Mouse (Mus musculus) embryonic facial prominence, embryonic 13.5 days (tissue): ENCODE results near the gene Cfd. TPM values are rescaled to one million over a fixed set of nuclear protein-coding genes. Genes with fewer than 3 reads are reported as not detected.

ENCODE experiments used
- ATAC-seq: fragments of 200-750 bp; cut with Nextera tagmentation; 2 replicates; pipeline ENCODE4 v1.8.0; 2017; ENCODE audit warnings: low read depth; ENCODE audit not compliant: insufficient number of reproducible peaks, insufficient read depth, low FRiP score, low TSS enrichment
- H3K27ac ChIP-seq: fragments of 300-500 bp; sonication (generic); 2 replicates; pipeline ENCODE4 v1.5.1; 2015; ENCODE audit warnings: moderate library complexity, mild to moderate bottlenecking, inconsistent platforms
- H3K27me3 ChIP-seq: fragments of 300-500 bp; sonication (generic); 2 replicates; pipeline ENCODE4 v1.6.1; 2015; ENCODE audit warnings: mild to moderate bottlenecking, inconsistent platforms
- H3K36me3 ChIP-seq: fragments of 300-500 bp; sonication (generic); 2 replicates; pipeline ENCODE4 v1.6.1; 2015; ENCODE audit warnings: mild to moderate bottlenecking, inconsistent platforms
- H3K4me1 ChIP-seq: fragments of 300-500 bp; sonication (generic); 2 replicates; pipeline ENCODE4 v1.6.1; 2015; ENCODE audit warnings: inconsistent platforms
- H3K4me2 ChIP-seq: fragments of 300-500 bp; sonication (generic); 2 replicates; pipeline ENCODE4 v1.6.1; 2015; ENCODE audit warnings: moderate library complexity, mild to moderate bottlenecking, inconsistent platforms
- H3K4me3 ChIP-seq: fragments of 300-500 bp; sonication (generic); 2 replicates; pipeline ENCODE4 v1.5.1; 2015; ENCODE audit warnings: mild to moderate bottlenecking, inconsistent platforms
- H3K9ac ChIP-seq: fragments of 300-500 bp; sonication (generic); 2 replicates; pipeline ENCODE4 v1.6.1; 2015; ENCODE audit warnings: mild to moderate bottlenecking, inconsistent platforms
- H3K9me3 ChIP-seq: fragments of 300-500 bp; sonication (generic); 2 replicates; pipeline ENCODE4 v1.6.1; 2016; ENCODE audit warnings: inconsistent platforms
- WGBS: fragments of 180-500 bp; shearing (Covaris S2); methylation state at CpG from one replicate; pipeline ENCODE4 v1.1.7; 2015; ENCODE audit warnings: mixed read lengths; 5-methylcytosine and 5-hydroxymethylcytosine counted together
- polyA plus RNA-seq: library from polyadenylated mRNA; unstranded; fragments of >200 nt; fragmentation: Nextera tagmentation; extraction: Ambion mirVana; gene quantifications from 2 replicates; pipeline ENCODE4 v1.2.1, GENCODE M21; 2015

The Cfd gene
- polyA plus RNA-seq, 1 experiment from 2014 or later: not detected

DNA sequence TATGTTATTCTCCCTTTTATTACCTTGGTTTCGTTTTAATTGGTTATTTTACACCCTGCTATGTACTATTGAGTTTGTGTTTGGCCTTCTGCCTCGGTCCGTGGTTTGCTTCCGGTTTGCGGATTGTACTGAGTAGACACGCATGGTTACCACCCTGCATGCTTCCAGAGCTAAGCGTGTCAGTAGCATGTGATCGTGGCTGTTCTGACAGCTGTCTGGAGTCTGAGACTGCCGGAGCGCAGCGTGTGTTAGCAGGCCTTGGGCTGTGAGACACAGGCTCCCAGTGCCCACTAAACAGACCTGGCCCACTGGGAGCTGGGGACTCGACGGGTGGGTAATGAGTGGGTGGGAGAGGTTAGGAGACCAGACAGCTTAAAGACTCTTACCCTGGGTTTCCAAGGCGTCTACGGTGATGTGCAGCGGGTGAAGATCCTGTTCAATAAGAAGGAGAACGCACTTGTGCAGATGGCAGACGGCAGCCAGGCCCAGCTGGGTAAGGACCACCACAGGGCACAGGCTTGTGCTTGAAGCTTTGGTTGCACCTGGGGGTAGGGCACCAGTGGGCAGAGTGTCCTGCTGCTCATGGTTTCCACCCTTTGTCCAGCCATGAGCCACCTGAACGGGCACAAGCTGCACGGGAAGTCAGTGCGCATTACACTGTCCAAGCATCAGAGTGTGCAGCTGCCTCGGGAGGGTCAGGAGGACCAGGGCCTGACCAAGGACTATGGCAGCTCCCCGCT lies 28.4 kb upstream of the Cfd start:
- Histone ChIP-seq H3K4me3 (no peak overlapping the region), H3K4me2 (no peak overlapping the region), H3K9me3 (no peaks in the 10 kb centered on the region), H3K4me1 (peaks cover 44% of the 10 kb centered on the region), H3K36me3 (peaks cover 96% of the 10 kb centered on the region), H3K27me3 (no peaks in the 10 kb centered on the region), H3K27ac (peak overlapping the region; percentile 12; the same call in 1 of the 2 replicates), H3K9ac (0 out of 2 replicates have a peak overlapping the region, but pooled peaks have one; percentile 40)
- no peak for ATAC-seq
- WGBS: 84% methylated on average over 23 of the region's 23 CpGs

DNA sequence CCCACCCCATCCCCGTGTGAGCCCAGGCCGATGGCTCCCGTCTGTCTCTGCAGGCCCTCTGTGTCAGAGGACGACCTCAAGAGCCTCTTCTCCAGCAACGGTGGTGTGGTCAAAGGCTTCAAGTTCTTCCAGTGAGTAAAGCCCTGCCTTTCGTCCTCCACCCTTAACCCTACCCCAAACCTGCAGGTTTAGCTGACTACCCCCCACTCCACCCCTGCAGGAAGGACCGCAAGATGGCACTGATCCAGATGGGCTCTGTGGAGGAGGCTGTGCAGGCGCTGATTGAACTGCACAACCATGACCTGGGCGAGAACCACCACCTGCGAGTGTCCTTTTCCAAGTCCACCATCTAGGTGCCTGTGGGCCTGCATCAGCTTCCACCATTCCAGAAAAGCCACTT lies 27.7 kb upstream of the Cfd start:
- no peaks in the 10 kb centered on the region for H3K9me3 ChIP-seq
- H3K4me2 ChIP-seq: no peak overlapping the region
- WGBS: 62% methylated on average over 10 of the region's 10 CpGs
- no peak overlapping the region for H3K4me3 ChIP-seq
- H3K36me3 ChIP-seq: peaks cover 91% of the 10 kb centered on the region
- H3K27ac ChIP-seq: peak overlapping the region; percentile 12; the same call in 1 of the 2 replicates
- H3K27me3 ChIP-seq: no peaks in the 10 kb centered on the region
- H3K9ac ChIP-seq: 0 out of 2 replicates have a peak overlapping the region, but pooled peaks have one; percentile 40
- ATAC-seq: no peak
- peaks cover 37% of the 10 kb centered on the region for H3K4me1 ChIP-seq

DNA sequence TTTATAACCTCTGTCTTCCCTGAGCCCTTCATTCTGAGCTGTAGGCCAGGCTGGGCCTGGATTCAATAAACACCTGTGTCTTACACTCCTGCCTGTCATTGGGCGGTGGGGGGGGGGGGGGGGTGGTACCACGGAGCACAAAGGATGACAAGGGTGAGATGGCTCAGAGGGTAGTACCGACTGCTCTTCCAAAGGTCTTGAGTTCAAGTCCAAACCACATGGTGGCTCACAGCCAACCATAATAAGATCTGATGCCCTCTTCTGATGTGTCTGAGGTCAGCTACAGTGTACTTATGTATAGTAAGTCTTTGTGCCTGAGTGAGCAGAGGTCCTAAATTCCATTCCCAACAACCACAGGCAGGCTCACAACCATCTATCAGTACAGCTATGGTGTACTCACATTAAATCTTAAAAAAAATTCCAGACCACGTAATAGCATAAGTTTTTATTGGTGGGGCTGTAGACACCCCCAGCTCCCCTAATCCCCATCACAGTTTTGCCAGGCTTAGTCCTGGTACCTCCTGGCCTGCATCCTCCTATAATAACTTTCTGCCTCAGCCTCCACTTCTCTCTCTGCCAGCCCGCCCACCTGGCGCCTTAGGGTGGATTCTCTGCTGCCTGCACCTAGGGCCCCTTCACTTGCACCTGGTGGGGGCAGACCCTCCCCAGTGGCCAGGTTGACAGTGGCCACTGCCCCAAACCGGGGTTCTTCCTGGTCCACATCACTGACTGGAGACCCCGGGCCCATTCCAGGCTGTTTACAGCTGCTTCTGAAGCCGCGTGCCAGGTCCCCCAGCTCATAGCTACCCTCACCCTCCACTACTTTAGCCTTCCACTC lies 26.1 kb upstream of the Cfd start:
- Histone ChIP-seq H3K4me2 (no peak overlapping the region), H3K9me3 (no peaks in the 10 kb centered on the region), H3K36me3 (peaks cover 87% of the 10 kb centered on the region), H3K9ac (no peak overlapping the region), H3K4me3 (no peak overlapping the region), H3K27ac (peak overlapping the region; percentile 69; the same call in 1 of the 2 replicates), H3K27me3 (no peaks in the 10 kb centered on the region), H3K4me1 (peaks cover 21% of the 10 kb centered on the region)
- ATAC-seq: no peak
- 46% methylated on average over 10 of the region's 10 CpGs for WGBS

DNA sequence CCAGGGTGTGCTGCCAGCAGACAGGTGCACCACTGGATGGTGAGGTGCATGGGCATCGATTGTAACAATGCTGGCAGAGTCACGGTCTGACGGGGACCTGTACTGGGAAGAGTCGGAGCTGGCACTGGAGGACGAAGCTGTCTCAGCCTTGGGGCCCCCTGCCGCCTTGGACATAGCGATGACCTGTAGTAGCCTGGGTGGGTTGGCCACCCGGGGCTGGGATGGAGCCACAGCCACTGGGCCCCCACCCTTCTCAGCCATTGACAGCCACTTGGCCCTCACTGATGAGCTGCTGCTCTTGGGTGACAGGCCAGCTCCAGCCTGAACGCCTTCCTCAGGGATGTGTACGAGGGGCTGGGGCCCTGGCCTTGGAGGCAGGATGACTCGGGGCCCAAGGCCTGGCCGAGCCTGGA lies 25.5 kb upstream of the Cfd start:
- peak overlapping the region; percentile 69; the same call in 1 of the 2 replicates for H3K27ac ChIP-seq
- WGBS: 68% methylated on average over 12 of the region's 12 CpGs

DNA sequence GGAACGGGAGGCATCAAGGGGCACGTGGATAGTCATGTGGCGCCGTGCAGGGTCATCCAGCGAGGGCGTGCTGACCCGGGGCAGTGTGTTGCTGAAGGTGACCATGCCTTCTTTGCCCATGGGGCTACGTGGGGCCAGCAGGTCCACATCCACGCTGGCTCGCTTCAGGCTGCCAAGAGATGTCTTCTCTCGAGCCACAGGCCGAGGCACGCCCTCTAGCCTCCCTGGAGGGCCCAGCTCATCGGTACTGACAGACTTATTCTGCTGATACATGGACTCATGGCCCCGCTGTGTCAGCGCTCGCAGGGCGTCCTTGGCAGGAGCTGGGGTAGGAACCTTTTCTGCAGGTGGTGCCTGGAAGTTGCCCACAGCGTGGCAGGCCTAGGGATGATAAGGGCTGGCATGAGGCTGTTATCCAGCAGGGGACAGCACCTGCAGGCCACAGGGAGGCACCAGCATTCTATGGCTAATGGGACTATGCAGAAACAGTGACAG lies 24.8 kb upstream of the Cfd start:
- Histone ChIP-seq H3K4me1 (peaks cover 13% of the 10 kb centered on the region), H3K27me3 (no peaks in the 10 kb centered on the region), H3K4me3 (0 out of 2 replicates have a peak overlapping the region, but pooled peaks have one; percentile 1), H3K9ac (peak overlapping the region; percentile 27; the same call in 1 of the 2 replicates), H3K4me2 (no peak overlapping the region), H3K27ac (peak overlapping the region; percentile 11; the same call in 1 of the 2 replicates), H3K9me3 (no peaks in the 10 kb centered on the region), H3K36me3 (peaks cover 84% of the 10 kb centered on the region)
- ATAC-seq: no peak
- 71% methylated on average over 19 of the region's 19 CpGs for WGBS

More for the DNA sequence above, 25.5 kb upstream of the Cfd start:
- Histone ChIP-seq H3K9me3 (no peaks in the 10 kb centered on the region), H3K36me3 (peaks cover 86% of the 10 kb centered on the region), H3K27me3 (no peaks in the 10 kb centered on the region), H3K9ac (no peak overlapping the region; the same call in 1 of the 2 replicates), H3K4me3 (0 out of 2 replicates have a peak overlapping the region, but pooled peaks have one; percentile 1), H3K4me2 (no peak overlapping the region), H3K4me1 (peaks cover 19% of the 10 kb centered on the region)
- 0 out of 2 replicates have a peak, but pooled peaks have one; percentile 11 for ATAC-seq

DNA sequence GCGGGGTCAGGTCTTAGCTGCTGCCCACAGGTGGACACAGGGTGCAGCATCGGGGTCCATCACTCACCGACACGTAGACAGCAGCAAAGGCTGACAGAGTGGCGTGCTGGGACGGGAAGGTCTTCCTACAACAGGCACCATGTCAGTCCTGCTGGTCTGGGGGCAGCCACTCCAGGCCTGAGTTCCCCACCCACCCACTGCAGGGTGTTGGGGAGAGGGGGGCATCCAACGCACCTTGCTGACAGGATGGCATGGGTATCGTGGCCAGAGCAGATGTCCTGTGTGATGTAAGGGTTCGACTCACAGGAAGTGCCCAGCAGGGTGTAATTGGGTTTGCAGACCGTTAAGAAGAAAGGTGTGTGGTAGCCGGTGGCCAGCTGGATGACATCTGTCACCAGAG lies 24.1 kb upstream of the Cfd start:
- no peak for ATAC-seq
- Histone ChIP-seq H3K9me3 (no peaks in the 10 kb centered on the region), H3K4me3 (0 out of 2 replicates have a peak overlapping the region, but pooled peaks have one; percentile 1), H3K9ac (no peak overlapping the region), H3K4me1 (peaks cover 10% of the 10 kb centered on the region; the same call in 1 of the 2 replicates), H3K36me3 (peaks cover 84% of the 10 kb centered on the region), H3K27me3 (no peaks in the 10 kb centered on the region), H3K27ac (no peak overlapping the region), H3K4me2 (no peak overlapping the region)
- 83% methylated on average over 11 of the region's 11 CpGs for WGBS

DNA sequence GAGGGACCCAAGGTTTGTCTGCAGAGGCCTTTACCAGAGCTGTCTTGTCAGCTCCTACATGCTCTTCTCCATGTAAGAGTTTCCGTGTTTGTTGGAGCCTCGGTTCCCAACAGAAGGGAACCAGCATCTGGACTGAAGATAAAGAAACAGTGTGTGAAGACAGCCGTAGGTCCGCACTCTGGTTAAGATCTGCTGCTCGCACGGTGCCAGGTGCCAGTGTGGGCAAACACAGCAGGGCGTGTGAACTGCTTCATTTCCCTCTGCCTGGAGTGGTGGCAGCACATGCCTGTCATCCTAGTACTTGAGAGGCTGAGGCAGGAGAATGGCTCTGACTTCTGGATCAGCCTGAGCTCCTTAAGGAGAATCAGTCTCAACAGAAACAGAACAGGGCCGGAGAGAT lies 18.8 kb upstream of the Cfd start:
- no peak overlapping the region for H3K4me3 ChIP-seq
- no peaks in the 10 kb centered on the region for H3K27me3 ChIP-seq
- 0 out of 2 replicates have a peak overlapping the region, but pooled peaks have one; percentile 11 for H3K9ac ChIP-seq
- H3K36me3 ChIP-seq: peaks cover 40% of the 10 kb centered on the region
- H3K4me1 ChIP-seq: peaks cover 23% of the 10 kb centered on the region
- 96% methylated on average over 8 of the region's 8 CpGs for WGBS
- H3K27ac ChIP-seq: no peak overlapping the region
- no peak for ATAC-seq
- H3K9me3 ChIP-seq: no peaks in the 10 kb centered on the region
- H3K4me2 ChIP-seq: no peak overlapping the region

DNA sequence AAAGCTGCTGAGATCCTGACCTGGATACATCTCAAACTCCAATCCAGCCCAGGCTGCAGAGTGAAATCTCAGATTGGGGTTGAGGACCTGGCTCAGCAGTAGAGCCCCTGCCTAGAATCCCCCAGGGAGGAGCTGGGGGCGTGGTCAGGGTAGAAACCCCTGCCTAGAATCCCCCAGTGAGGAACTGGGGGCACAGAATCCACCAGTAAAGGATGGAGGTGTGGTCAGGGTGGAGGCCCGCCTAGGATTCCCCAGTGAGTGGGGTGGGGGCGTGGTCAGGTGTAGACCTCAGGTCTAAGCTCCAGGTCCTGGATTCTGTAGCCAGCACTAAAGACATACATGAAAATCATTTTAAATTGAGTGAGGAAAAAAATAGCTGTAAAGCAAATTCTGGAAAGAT lies 17.8 kb upstream of the Cfd start:
- no peaks in the 10 kb centered on the region for H3K9me3 ChIP-seq
- H3K4me3 ChIP-seq: peak overlapping the region; percentile 79
- no peaks in the 10 kb centered on the region for H3K27me3 ChIP-seq
- peak overlapping the region; percentile 75 for H3K4me2 ChIP-seq
- peak overlapping the region; percentile 93 for H3K9ac ChIP-seq
- peaks cover 27% of the 10 kb centered on the region for H3K4me1 ChIP-seq
- peaks cover 33% of the 10 kb centered on the region for H3K36me3 ChIP-seq
- peak overlapping the region; percentile 83; the same call in 1 of the 2 replicates for H3K27ac ChIP-seq
- no peak for ATAC-seq
- 36% methylated on average over 3 of the region's 3 CpGs for WGBS

DNA sequence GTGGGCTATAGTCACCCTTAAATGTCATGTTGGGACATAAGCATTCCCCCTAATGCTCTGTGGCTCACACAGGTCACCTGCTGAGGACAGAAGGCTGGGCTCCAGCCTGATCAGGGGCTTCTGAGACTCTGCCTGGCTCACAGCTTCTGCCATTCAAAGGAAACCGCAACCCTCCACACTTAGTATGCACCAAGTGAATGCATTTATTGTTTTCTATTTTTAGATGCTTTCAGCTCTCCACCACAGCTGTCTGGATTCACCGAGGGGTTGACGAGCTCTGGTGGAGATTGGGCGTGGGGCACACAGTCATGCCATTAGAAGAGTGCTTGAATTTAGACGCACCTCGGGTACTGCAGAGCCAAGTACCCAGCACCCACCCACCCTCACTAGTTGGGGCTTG lies 17.3 kb upstream of the Cfd start:
- WGBS: 3% methylated on average over 6 of the region's 6 CpGs
- Histone ChIP-seq H3K9me3 (no peaks in the 10 kb centered on the region), H3K4me3 (peak overlapping the region; percentile 79), H3K4me2 (peak overlapping the region; percentile 75), H3K36me3 (peaks cover 33% of the 10 kb centered on the region), H3K9ac (peak overlapping the region; percentile 93), H3K27ac (peak overlapping the region; percentile 83), H3K27me3 (no peaks in the 10 kb centered on the region), H3K4me1 (peaks cover 27% of the 10 kb centered on the region)
- ATAC-seq: no peak

DNA sequence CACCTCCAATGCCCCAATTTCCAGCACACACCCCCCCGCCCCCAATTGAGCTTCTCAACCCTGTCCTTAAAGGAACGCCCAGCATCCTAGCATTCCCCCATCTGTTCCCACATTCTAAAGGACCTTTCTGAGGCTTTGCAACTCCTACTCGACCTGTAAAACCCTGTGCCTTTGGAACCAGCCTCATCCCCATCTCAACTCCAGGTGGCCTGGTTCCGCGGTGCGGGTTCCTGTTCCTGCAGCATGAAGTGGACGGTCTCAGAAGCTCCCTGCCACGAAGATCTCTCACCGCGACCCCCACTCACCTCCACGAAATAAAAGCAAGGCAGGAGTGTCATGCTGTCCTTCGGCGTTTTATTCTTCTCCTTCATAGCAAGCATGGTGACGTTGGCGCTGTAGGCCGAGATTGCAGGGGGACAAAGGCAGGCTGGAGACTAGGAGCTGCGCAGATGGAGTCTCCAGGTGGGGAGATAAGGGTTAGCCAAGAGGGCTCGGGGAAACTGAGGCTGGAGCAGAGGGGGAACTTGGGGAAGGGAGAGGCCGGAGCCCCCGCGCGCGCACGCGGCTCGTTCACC lies 16.9 kb upstream of the Cfd start:
- no peaks in the 10 kb centered on the region for H3K9me3 ChIP-seq
- H3K27me3 ChIP-seq: no peaks in the 10 kb centered on the region
- ATAC-seq: no peak
- H3K27ac ChIP-seq: peak overlapping the region; percentile 83
- peak overlapping the region; percentile 93 for H3K9ac ChIP-seq
- peaks cover 30% of the 10 kb centered on the region for H3K36me3 ChIP-seq
- WGBS: 2% methylated on average over 26 of the region's 26 CpGs
- peaks cover 27% of the 10 kb centered on the region for H3K4me1 ChIP-seq
- H3K4me3 ChIP-seq: peak overlapping the region; percentile 79
- H3K4me2 ChIP-seq: peak overlapping the region; percentile 75

DNA sequence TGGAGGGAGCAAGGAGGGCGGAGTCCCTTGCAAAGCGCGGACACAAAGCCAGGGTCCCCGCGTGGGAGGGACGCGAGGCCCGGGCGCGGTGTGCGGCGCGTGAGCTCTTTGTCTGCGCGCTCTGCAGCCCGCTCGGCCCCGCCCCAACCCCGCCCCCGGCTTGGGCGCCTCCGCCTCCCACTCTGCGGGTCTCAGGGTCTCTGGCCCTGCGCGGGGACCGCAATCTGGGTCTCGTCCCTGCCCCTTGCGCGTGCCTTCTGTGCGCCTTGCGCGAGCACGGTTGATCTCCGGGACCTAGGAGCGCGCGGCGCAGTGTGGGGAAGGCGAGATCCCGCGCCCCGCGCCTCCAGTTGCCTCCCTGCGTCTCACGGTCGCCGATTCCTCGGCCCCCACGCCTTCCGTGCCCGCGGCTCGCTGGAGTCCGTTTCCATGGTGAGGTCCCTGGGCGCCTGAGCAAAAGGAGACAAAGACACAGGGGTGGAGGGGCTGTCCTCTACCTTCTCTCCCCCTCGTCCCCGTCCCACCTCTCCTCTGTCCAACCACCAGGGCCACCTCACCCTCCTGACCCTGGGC lies 16.3 kb upstream of the Cfd start, which contains the start of the genes Prtn3 and Plppr3:
Prtn3 (plus strand) TSS at position 187 of the 573 bp plus-strand sequence.
Plppr3 (minus strand) TSS at position 345 of the 573 bp plus-strand sequence.
- ATAC-seq: peak; percentile 84
- no peaks in the 10 kb centered on the region for H3K9me3 ChIP-seq
- peaks cover 24% of the 10 kb centered on the region for H3K36me3 ChIP-seq
- H3K27ac ChIP-seq: peak within 1 kb of the TSS; percentile 83
- H3K27me3 ChIP-seq: no peaks in the 10 kb centered on the region
- WGBS: under 1% methylated on average over 44 of the region's 57 CpGs
- H3K4me1 ChIP-seq: peaks cover 27% of the 10 kb centered on the region
- H3K4me3 ChIP-seq: peak within 1 kb of the TSS; percentile 79
- H3K9ac ChIP-seq: peak within 1 kb of the TSS; percentile 93
- H3K4me2 ChIP-seq: peak within 1 kb of the TSS; percentile 75
